Mouse (Mus musculus): ENCODE measurements around the gene Efna5.

DNA sequence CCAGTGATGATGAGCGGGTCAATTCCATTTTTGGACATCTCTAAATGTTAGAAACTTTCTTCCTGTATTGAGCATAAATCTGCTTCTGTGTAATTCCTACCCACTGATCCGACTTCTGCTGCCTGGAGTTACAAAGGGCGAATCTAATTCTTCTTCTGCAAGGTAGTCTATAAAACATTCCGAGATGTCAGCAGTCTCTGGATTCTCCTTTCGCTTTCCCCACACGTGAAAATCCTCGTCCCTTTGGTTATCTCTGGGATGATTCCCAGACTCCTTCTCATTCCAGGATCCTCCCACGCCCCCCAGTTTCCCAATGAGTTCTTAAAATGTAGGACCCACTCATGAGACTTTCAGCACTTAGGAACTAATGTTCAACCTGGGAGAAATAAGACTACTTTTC, 229.4 kb downstream of the Efna5 start:
- TF ChIP-seq POLR2A (IDR thresholded peaks at IDR 0.05; ENCODE audit: low read depth, low read length) (no peak), CTCF (IDR thresholded peaks at IDR 0.05; ENCODE audit: extremely low read depth, insufficient read length, insufficient replicate concordance, low read depth, low read length) (no peak)
